Mouse (Mus musculus): Measurements from ENCODE around the gene H2bfm.
A peak's percentile ranks its signal among the peaks of the same experiment; 100 is the strongest.

GRCm38 (mm10) chrX:136959688-136960087 is 32.6 kb downstream of the H2bfm start:
- TF ChIP-seq CTCF (IDR thresholded peaks at IDR 0.05; ENCODE audit: insufficient read depth, low read length) (peak; percentile 33), POLR2A (IDR thresholded peaks at IDR 0.05; ENCODE audit: borderline replicate concordance, extremely low read depth, low read depth, low read length) (no peak)

All from lung, adult 2 months (tissue).